11 mouse cellular contexts compared by ENCODE assay signal in the genomic region with DNA sequence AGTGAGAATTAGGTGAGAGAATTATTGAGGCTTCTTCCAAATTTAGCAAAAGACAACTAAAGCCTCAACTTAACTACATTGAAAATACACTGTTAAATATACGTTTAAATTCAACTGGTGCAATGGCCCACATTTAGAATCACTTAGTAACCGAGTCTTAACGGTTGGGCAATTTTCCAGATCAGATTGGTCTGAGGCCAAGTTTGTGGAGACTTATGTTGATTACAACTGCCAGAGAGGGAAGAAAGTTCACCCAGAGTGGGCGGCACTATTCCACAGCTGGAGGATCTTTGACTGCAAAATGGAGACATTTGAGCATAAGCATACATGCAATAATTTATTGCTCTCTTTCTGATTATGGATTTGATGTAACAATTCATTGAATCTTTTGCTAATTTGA.
DNase-seq lines count a peak whose midpoint lies in the region; ATAC-seq and TF ChIP-seq lines count a peak whose summit lies in the region.
"Had no signal": no experiment of that assay in that cellular context is flagged by ENCODE, and none has a peak within 500 bp of the region (broad histone marks: within the 10 kb centered on the region; RNA-seq: fewer than 3 reads in every experiment).

No protein-coding gene starts in this region.

- no peak overlapping the region for H3K4me2 ChIP-seq in liver, postnatal 0 days (ENCODE audit: low read depth, low read length)
- H3K4me2 ChIP-seq in liver, embryonic 11.5 days: no peak overlapping the region
- H3K4me2 ChIP-seq in neural tube, embryonic 15.5 days: no peak overlapping the region
- H3K4me2 ChIP-seq: midbrain, embryonic 12.5 days had no signal

- no peaks in the 10 kb centered on the region for H3K27me3 ChIP-seq in liver, postnatal 0 days (ENCODE audit: insufficient read depth, low read length)
- no peaks in the 10 kb centered on the region for H3K27me3 ChIP-seq in liver, embryonic 11.5 days (replicated peaks; ENCODE audit: control insufficient read depth, insufficient read depth, low read length)
- H3K27me3 ChIP-seq in neural tube, embryonic 15.5 days (replicated peaks): no peaks in the 10 kb centered on the region
- H3K27me3 ChIP-seq: midbrain, embryonic 12.5 days had no signal

- H3K36me3 ChIP-seq in liver, postnatal 0 days (replicated peaks; ENCODE audit: insufficient read depth, low read length): no peaks in the 10 kb centered on the region
- H3K36me3 ChIP-seq in liver, embryonic 11.5 days (ENCODE audit: control insufficient read depth, insufficient read depth, low read length): no peaks in the 10 kb centered on the region
- no peaks in the 10 kb centered on the region for H3K36me3 ChIP-seq in neural tube, embryonic 15.5 days
- H3K36me3 ChIP-seq: hindbrain, embryonic 10.5 days; midbrain, embryonic 12.5 days had no signal

- H3K27ac ChIP-seq in liver, postnatal 0 days (ENCODE audit: low read depth): no peak overlapping the region
- H3K27ac ChIP-seq in liver, embryonic 11.5 days (ENCODE audit: low read depth, low read length): no peak overlapping the region
- H3K27ac ChIP-seq in neural tube, embryonic 15.5 days (replicated peaks): no peak overlapping the region
- H3K27ac ChIP-seq: hindbrain, embryonic 10.5 days; midbrain, embryonic 12.5 days had no signal

- TF ChIP-seq EP300 in liver, postnatal 0 days (IDR thresholded peaks at IDR 0.05; ENCODE audit: low read depth): no peak

- DNase-seq in adrenal gland, adult (ENCODE audit: inconsistent age in 2 of 2, low spot score in 1 of 2): peak; percentile 15 to 71
- no peak for DNase-seq in adrenal gland, postnatal 4 days (ENCODE audit: low spot score in 2 of 2)
- DNase-seq in liver, postnatal 0 days: peak; percentile 27
- no peak for DNase-seq in liver, embryonic 11.5 days (ENCODE audit: low spot score)
- DNase-seq in adrenal gland, adult 8-10 months: peak; percentile 13
- peak; percentile 68 for DNase-seq in kidney, postnatal 14 days
- no peak for DNase-seq in gastrocnemius, postnatal 25 days
- DNase-seq: cerebellum, postnatal 25 days had no signal

- H3K4me1 ChIP-seq in liver, postnatal 0 days (ENCODE audit: insufficient read depth): no peaks in the 10 kb centered on the region
- H3K4me1 ChIP-seq in liver, embryonic 11.5 days (replicated peaks; ENCODE audit: control insufficient read depth, insufficient read depth, low read length): no peaks in the 10 kb centered on the region
- no peaks in the 10 kb centered on the region for H3K4me1 ChIP-seq in neural tube, embryonic 15.5 days
- H3K4me1 ChIP-seq: hindbrain, embryonic 10.5 days; midbrain, embryonic 12.5 days had no signal

- no peak for ATAC-seq in liver, postnatal 0 days
- ATAC-seq in liver, embryonic 11.5 days (replicated peaks; ENCODE audit: low FRiP score): no peak
- no peak for ATAC-seq in neural tube, embryonic 15.5 days (ENCODE audit: low FRiP score)

- no peaks in the 10 kb centered on the region for H3K9me3 ChIP-seq in liver, postnatal 0 days (ENCODE audit: low read length)
- no peaks in the 10 kb centered on the region for H3K9me3 ChIP-seq in liver, embryonic 11.5 days (ENCODE audit: control insufficient read depth, low read length)
- no peaks in the 10 kb centered on the region for H3K9me3 ChIP-seq in neural tube, embryonic 15.5 days (replicated peaks)
- H3K9me3 ChIP-seq: hindbrain, embryonic 10.5 days; midbrain, embryonic 12.5 days had no signal

- 40% methylated on average over 4 of the region's 4 CpGs for WGBS in liver, postnatal 0 days (ENCODE audit: insufficient replicate concordance)
- 85% methylated on average over 4 of the region's 4 CpGs for WGBS in liver, embryonic 11.5 days
- 52% methylated on average over 4 of the region's 4 CpGs for WGBS in neural tube, embryonic 15.5 days

- H3K4me3 ChIP-seq in liver, postnatal 0 days (ENCODE audit: low read depth, low read length): no peak overlapping the region
- no peak overlapping the region for H3K4me3 ChIP-seq in liver, embryonic 11.5 days (ENCODE audit: low read depth, low read length)
- H3K4me3 ChIP-seq in neural tube, embryonic 15.5 days (replicated peaks): no peak overlapping the region
- H3K4me3 ChIP-seq: hindbrain, embryonic 10.5 days; midbrain, embryonic 12.5 days had no signal

- H3K9ac ChIP-seq in liver, postnatal 0 days (replicated peaks): no peak overlapping the region
- no peak overlapping the region for H3K9ac ChIP-seq in liver, embryonic 11.5 days (ENCODE audit: low read depth, low read length)
- H3K9ac ChIP-seq in neural tube, embryonic 15.5 days (replicated peaks): no peak overlapping the region
- H3K9ac ChIP-seq: midbrain, embryonic 12.5 days had no signal

- TF ChIP-seq CTCF in liver, postnatal 0 days (IDR thresholded peaks at IDR 0.05; ENCODE audit: low read depth): no peak

Comparison
In these comparisons a context has a peak if more than half of its experiments do, and no peak if none do; other contexts are left out.
1. DNase-seq: peak in adrenal gland, adult (2 of 2), liver, postnatal 0 days (single experiment), adrenal gland, adult 8-10 months (single experiment) and kidney, postnatal 14 days (single experiment); none in adrenal gland, postnatal 4 days (0 of 2), liver, embryonic 11.5 days (single experiment) and gastrocnemius, postnatal 25 days (single experiment).